Mouse (Mus musculus) limb, embryonic 15.5 days (tissue): Measurements from ENCODE around the gene Sod1. TPM values are rescaled to one million over a fixed set of nuclear protein-coding genes. Genes with fewer than 3 reads are reported as not detected.

Source experiments
- ATAC-seq: fragments of 200-750 bp; cut with Nextera tagmentation; 2 replicates; pipeline ENCODE4 v1.8.0; 2017; ENCODE audit warnings: low read depth, moderate TSS enrichment; ENCODE audit not compliant: insufficient number of reproducible peaks, low FRiP score, low TSS enrichment
- H3K27ac ChIP-seq: fragments of 300-500 bp; sonication (generic); 2 replicates; pipeline ENCODE4 v1.5.1; 2015; ENCODE audit warnings: moderate library complexity, mild to moderate bottlenecking, inconsistent platforms
- H3K27me3 ChIP-seq: fragments of 300-500 bp; sonication (generic); 2 replicates; pipeline ENCODE4 v1.6.1; 2015; ENCODE audit warnings: inconsistent platforms
- H3K36me3 ChIP-seq: fragments of 300-500 bp; sonication (generic); 2 replicates; pipeline ENCODE4 v1.6.1; 2015; ENCODE audit warnings: inconsistent platforms
- H3K4me1 ChIP-seq: fragments of 300-500 bp; sonication (generic); 2 replicates; pipeline ENCODE4 v1.6.1; 2015; ENCODE audit warnings: inconsistent platforms
- H3K4me2 ChIP-seq: fragments of 300-500 bp; sonication (generic); 2 replicates; pipeline ENCODE4 v1.6.1; 2015; ENCODE audit warnings: mild to moderate bottlenecking, inconsistent platforms
- H3K4me3 ChIP-seq: fragments of 300-500 bp; sonication (generic); 2 replicates; pipeline ENCODE4 v1.5.1; 2015; ENCODE audit warnings: mild to moderate bottlenecking, inconsistent platforms
- H3K9ac ChIP-seq: fragments of 300-500 bp; sonication (generic); 2 replicates; pipeline ENCODE4 v1.6.1; 2015; ENCODE audit warnings: inconsistent platforms
- H3K9me3 ChIP-seq: fragments of 300-500 bp; sonication (generic); 2 replicates; pipeline ENCODE4 v1.6.1; 2016; ENCODE audit warnings: inconsistent platforms
- WGBS: fragments of 180-500 bp; shearing (Covaris S2); methylation state at CpG from one replicate; pipeline ENCODE4 v1.1.7; 2015; 5-methylcytosine and 5-hydroxymethylcytosine counted together
- polyA plus RNA-seq: library from polyadenylated mRNA; unstranded; fragments of >200 nt; fragmentation: Nextera tagmentation; extraction: Ambion mirVana; gene quantifications from 2 replicates; pipeline ENCODE4 v1.2.1, GENCODE M21; 2015

The Sod1 gene
- polyA plus RNA-seq, 1 experiment from 2014 or later: 861 TPM

DNA sequence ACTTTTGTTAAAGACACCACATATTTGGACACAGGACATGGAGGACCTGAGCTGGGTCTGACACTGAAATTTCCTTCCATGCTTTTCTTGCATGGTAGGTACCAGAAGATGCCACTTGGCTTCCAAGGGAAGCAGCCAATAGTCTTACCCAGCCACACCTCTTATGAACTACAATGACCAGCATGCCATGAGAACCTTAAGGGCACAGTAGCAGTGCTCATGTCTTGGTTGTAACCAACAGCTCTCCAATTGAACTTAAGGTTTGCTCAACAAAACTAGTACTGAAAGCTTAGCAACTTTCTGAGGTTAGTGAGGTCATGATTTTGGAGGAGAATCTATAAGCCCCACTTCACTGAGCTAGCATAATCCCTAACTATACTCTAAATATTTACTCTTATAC is 26.8 kb upstream of the Sod1 start:
- H3K4me3 ChIP-seq: no peak overlapping the region
- H3K27me3 ChIP-seq: no peaks in the 10 kb centered on the region
- ATAC-seq: no peak
- no peak overlapping the region for H3K9ac ChIP-seq
- H3K4me2 ChIP-seq: no peak overlapping the region
- H3K27ac ChIP-seq: no peak overlapping the region
- H3K4me1 ChIP-seq: peaks cover 8% of the 10 kb centered on the region
- H3K9me3 ChIP-seq: no peaks in the 10 kb centered on the region
- no peaks in the 10 kb centered on the region for H3K36me3 ChIP-seq

GRCm38 (mm10) chr16:90196688-90197240 is 23.8 kb upstream of the Sod1 start:
- H3K27me3 ChIP-seq: no peaks in the 10 kb centered on the region
- H3K4me2 ChIP-seq: peak overlapping the region; percentile 47; the same call in 1 of the 2 replicates
- ATAC-seq: no peak
- no peak overlapping the region for H3K4me3 ChIP-seq
- WGBS: 81% methylated on average over 7 of the region's 7 CpGs
- no peaks in the 10 kb centered on the region for H3K9me3 ChIP-seq
- no peak overlapping the region for H3K9ac ChIP-seq
- no peak overlapping the region for H3K27ac ChIP-seq
- no peaks in the 10 kb centered on the region for H3K36me3 ChIP-seq
- H3K4me1 ChIP-seq: peaks cover 8% of the 10 kb centered on the region

DNA sequence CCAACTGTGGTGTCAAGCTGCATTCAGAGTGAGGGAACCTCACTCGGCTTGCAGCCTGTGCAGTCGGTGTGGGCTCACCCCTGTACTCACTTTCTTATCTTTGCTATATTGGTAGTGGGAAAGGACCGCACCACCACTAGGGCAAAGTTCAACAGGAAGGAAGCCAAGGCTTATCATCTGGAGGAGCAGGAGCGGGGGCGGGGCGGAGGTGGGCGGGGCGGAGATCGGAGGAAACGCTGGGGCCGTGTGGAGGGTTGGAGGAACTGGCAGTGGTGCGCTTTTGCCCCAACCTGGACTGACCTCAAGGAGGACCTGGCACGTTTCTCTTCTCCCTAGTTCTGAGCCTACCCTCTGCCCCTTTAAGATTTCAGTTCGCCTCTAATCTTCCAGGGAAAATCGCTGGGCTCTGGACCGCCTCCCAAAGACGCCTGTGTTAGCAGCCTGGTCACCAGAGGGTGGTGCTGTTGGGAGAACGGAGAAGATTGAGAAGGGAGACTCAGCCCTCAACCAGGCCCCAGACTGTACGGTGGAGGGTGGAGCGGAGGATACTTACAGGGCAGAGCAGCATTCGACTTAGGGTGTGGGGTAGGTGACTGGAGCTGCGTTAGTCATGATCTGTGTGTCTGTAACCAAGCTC is 23.1 kb upstream of the Sod1 start:
- Histone ChIP-seq H3K36me3 (no peaks in the 10 kb centered on the region), H3K4me2 (peak overlapping the region; percentile 47), H3K27me3 (no peaks in the 10 kb centered on the region), H3K27ac (peak overlapping the region; percentile 54; the same call in 1 of the 2 replicates), H3K4me3 (peak overlapping the region; percentile 40), H3K9me3 (no peaks in the 10 kb centered on the region), H3K9ac (no peak overlapping the region), H3K4me1 (peaks cover 10% of the 10 kb centered on the region)
- peak; percentile 84 for ATAC-seq
- 2% methylated on average over 22 of the region's 22 CpGs for WGBS

DNA sequence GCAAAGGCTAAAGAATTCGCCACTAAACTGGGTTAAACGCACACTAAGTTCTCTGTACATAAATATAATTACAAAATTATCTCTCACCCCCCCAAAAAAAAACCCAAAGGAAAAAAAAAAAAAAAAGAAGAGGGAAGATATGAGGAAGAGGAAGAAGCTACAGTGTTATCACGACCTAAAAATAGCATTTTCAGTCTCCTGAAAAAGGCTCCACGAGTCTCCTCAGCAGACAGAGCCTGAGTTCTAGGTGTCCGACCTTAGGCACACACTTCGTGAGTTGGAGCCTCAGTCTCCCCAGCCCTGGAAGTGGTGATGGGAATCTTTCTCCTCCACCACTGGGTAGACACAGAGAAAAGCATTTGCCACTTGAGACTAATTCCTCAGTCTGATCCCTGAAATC is 21.9 kb upstream of the Sod1 start:
- no peaks in the 10 kb centered on the region for H3K36me3 ChIP-seq
- H3K4me3 ChIP-seq: no peak overlapping the region
- no peaks in the 10 kb centered on the region for H3K9me3 ChIP-seq
- H3K4me1 ChIP-seq: peaks cover 13% of the 10 kb centered on the region
- H3K4me2 ChIP-seq: no peak overlapping the region
- no peak overlapping the region for H3K27ac ChIP-seq
- 89% methylated on average over 6 of the region's 6 CpGs for WGBS
- no peaks in the 10 kb centered on the region for H3K27me3 ChIP-seq
- no peak overlapping the region for H3K9ac ChIP-seq
- ATAC-seq: no peak

GRCm38 (mm10) chr16:90199174-90199573 is 21.4 kb upstream of the Sod1 start:
- H3K9ac ChIP-seq: no peak overlapping the region
- peaks cover 13% of the 10 kb centered on the region for H3K4me1 ChIP-seq
- ATAC-seq: no peak
- H3K4me2 ChIP-seq: no peak overlapping the region
- H3K36me3 ChIP-seq: no peaks in the 10 kb centered on the region
- no peak overlapping the region for H3K27ac ChIP-seq
- no peaks in the 10 kb centered on the region for H3K27me3 ChIP-seq
- H3K9me3 ChIP-seq: no peaks in the 10 kb centered on the region
- WGBS: 85% methylated on average over 10 of the region's 10 CpGs
- H3K4me3 ChIP-seq: no peak overlapping the region

- H3K9ac ChIP-seq: no peak overlapping the region
- peaks cover 13% of the 10 kb centered on the region for H3K4me1 ChIP-seq
- no peaks in the 10 kb centered on the region for H3K9me3 ChIP-seq
- WGBS: 62% methylated on average over 19 of the region's 19 CpGs
- H3K4me3 ChIP-seq: no peak overlapping the region
- H3K4me2 ChIP-seq: no peak overlapping the region
- no peaks in the 10 kb centered on the region for H3K27me3 ChIP-seq
- ATAC-seq: no peak
- no peaks in the 10 kb centered on the region for H3K36me3 ChIP-seq
- H3K27ac ChIP-seq: no peak overlapping the region
Observed at GRCm38 (mm10) chr16:90202140-90202539, 18.4 kb upstream of the Sod1 start.

GRCm38 (mm10) chr16:90203226-90203962 is 17.2 kb upstream of the Sod1 start:
- no peaks in the 10 kb centered on the region for H3K27me3 ChIP-seq
- H3K27ac ChIP-seq: no peak overlapping the region
- H3K4me2 ChIP-seq: no peak overlapping the region
- no peak overlapping the region for H3K4me3 ChIP-seq
- no peak for ATAC-seq
- 70% methylated on average over 6 of the region's 6 CpGs for WGBS
- H3K9me3 ChIP-seq: no peaks in the 10 kb centered on the region
- peaks cover 5% of the 10 kb centered on the region; the same call in 1 of the 2 replicates for H3K4me1 ChIP-seq
- H3K36me3 ChIP-seq: no peaks in the 10 kb centered on the region
- no peak overlapping the region for H3K9ac ChIP-seq

- no peak overlapping the region for H3K9ac ChIP-seq
- no peak overlapping the region for H3K4me2 ChIP-seq
- H3K4me1 ChIP-seq: peaks cover 5% of the 10 kb centered on the region; the same call in 1 of the 2 replicates
- WGBS: 88% methylated on average over 2 of the region's 2 CpGs
- no peak overlapping the region for H3K4me3 ChIP-seq
- H3K36me3 ChIP-seq: no peaks in the 10 kb centered on the region
- H3K27me3 ChIP-seq: no peaks in the 10 kb centered on the region
- no peaks in the 10 kb centered on the region for H3K9me3 ChIP-seq
- no peak for ATAC-seq
- H3K27ac ChIP-seq: no peak overlapping the region
Observed at GRCm38 (mm10) chr16:90204868-90205267, 15.7 kb upstream of the Sod1 start.

DNA sequence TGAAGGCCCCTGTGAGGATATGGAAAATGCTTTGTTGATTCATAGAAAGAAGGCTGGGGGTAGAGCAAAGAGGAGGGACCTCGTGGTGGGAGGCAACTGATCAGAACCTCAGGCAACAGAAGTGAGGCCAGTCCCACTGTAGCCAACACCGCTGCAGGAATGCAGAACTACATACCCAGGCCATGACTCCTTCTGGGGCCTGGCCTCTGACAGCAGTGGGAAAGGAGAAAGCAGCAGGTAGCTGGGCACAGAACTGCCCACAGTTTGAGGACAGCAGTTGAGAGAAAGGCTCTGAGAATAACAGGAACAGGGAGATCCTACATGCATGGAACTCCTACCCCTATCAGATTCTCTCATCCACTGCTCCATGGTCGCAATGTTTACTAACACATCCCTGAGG is 11.6 kb upstream of the Sod1 start:
- no peaks in the 10 kb centered on the region for H3K9me3 ChIP-seq
- no peak overlapping the region for H3K27ac ChIP-seq
- no peak overlapping the region for H3K4me2 ChIP-seq
- no peaks in the 10 kb centered on the region for H3K36me3 ChIP-seq
- WGBS: 73% methylated on average over 3 of the region's 3 CpGs
- 0 out of 2 replicates have a peak, but pooled peaks cover 3% of the 10 kb centered on the region for H3K4me1 ChIP-seq
- no peak for ATAC-seq
- no peaks in the 10 kb centered on the region for H3K27me3 ChIP-seq
- no peak overlapping the region for H3K9ac ChIP-seq
- no peak overlapping the region for H3K4me3 ChIP-seq

GRCm38 (mm10) chr16:90210717-90211116 is 9.8 kb upstream of the Sod1 start:
- H3K4me1 ChIP-seq: 0 out of 2 replicates have a peak, but pooled peaks cover 3% of the 10 kb centered on the region

DNA sequence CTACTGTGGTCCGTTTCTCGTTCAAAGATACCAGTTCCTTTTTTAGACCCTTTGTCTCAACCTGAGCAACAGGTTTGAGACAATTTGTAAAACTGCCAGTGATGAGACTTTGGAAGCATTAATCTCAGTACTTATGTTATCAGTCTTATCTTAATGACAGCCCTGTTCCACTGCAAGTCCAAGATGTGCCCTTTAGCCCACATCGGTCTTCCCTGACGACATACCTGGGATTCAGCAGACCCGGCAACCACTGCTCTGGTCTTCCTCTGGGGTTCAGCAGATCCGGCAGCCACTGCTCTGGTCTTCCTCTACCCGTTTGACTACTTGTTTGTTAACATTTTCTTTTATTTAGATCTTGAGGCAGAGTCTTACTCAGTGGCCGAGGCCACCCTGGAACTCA is 8.8 kb upstream of the Sod1 start:
- no peak overlapping the region for H3K9ac ChIP-seq
- no peaks in the 10 kb centered on the region for H3K27me3 ChIP-seq
- WGBS: 77% methylated on average over 8 of the region's 8 CpGs
- no peaks in the 10 kb centered on the region for H3K9me3 ChIP-seq
- no peak overlapping the region for H3K4me3 ChIP-seq
- 0 out of 2 replicates have a peak, but pooled peaks cover 3% of the 10 kb centered on the region for H3K4me1 ChIP-seq
- ATAC-seq: no peak
- no peaks in the 10 kb centered on the region for H3K36me3 ChIP-seq
- no peak overlapping the region for H3K27ac ChIP-seq
- no peak overlapping the region for H3K4me2 ChIP-seq

More at GRCm38 (mm10) chr16:90210717-90211116, 9.8 kb upstream of the Sod1 start:
- Histone ChIP-seq H3K36me3 (no peaks in the 10 kb centered on the region), H3K4me3 (no peak overlapping the region), H3K27ac (no peak overlapping the region), H3K27me3 (no peaks in the 10 kb centered on the region), H3K4me2 (no peak overlapping the region), H3K9ac (no peak overlapping the region), H3K9me3 (no peaks in the 10 kb centered on the region)
- no peak for ATAC-seq
- WGBS: 77% methylated on average over 10 of the region's 10 CpGs
